ENCODE assay signal across 9 mouse cellular contexts in genomic region chr13:3770170-3771024, GRCm38 (mm10). TPM values are rescaled to one million over a fixed set of nuclear protein-coding genes. Genes with fewer than 3 reads are reported as not detected.
A peak's percentile ranks its signal among the peaks of the same experiment; 100 is the strongest.
DNase-seq lines count a peak whose midpoint lies in the region; ATAC-seq lines count a peak whose summit lies in the region.
"Had no signal": no experiment of that assay in that cellular context is flagged by ENCODE, and none has a peak within 500 bp of the region (broad histone marks: within the 10 kb centered on the region; RNA-seq: fewer than 3 reads in every experiment).

No protein-coding gene starts in this region.

- H3K9me3 ChIP-seq in embryonic facial prominence, embryonic 14.5 days (ENCODE audit: control insufficient read depth, low read length), result no peaks in the 10 kb centered on the region
- no peaks in the 10 kb centered on the region for H3K9me3 ChIP-seq in limb, embryonic 15.5 days
- H3K9me3 ChIP-seq in stomach, embryonic 15.5 days, result no peaks in the 10 kb centered on the region

- no peaks in the 10 kb centered on the region for H3K36me3 ChIP-seq in embryonic facial prominence, embryonic 14.5 days (ENCODE audit: control insufficient read depth, insufficient read depth, low read length)
- no peaks in the 10 kb centered on the region for H3K36me3 ChIP-seq in limb, embryonic 15.5 days
- H3K36me3 ChIP-seq in stomach, embryonic 15.5 days, result no peaks in the 10 kb centered on the region

- no peak overlapping the region for H3K4me2 ChIP-seq in embryonic facial prominence, embryonic 14.5 days (ENCODE audit: low read depth, low read length)
- H3K4me2 ChIP-seq in limb, embryonic 15.5 days, result no peak overlapping the region
- no peak overlapping the region for H3K4me2 ChIP-seq in stomach, embryonic 15.5 days

- H3K9ac ChIP-seq in embryonic facial prominence, embryonic 14.5 days (ENCODE audit: low read depth, low read length), result no peak overlapping the region
- H3K9ac ChIP-seq in limb, embryonic 15.5 days, result no peak overlapping the region
- no peak overlapping the region for H3K9ac ChIP-seq in stomach, embryonic 15.5 days

- DNase-seq in left cerebral cortex, postnatal 10 days (ENCODE audit: extremely low spot score in 1 of 2, low spot score in 2 of 2), result peak; percentile 16 to 73
- DNase-seq in left cerebral cortex, adult 8-10 months (ENCODE audit: low spot score in 2 of 2), result no peak
- DNase-seq in embryonic facial prominence, embryonic 14.5 days (ENCODE audit: low spot score), result peak; percentile 91
- DNase-seq in heart, postnatal 4 days, result peak; percentile 33
- no peak for DNase-seq in embryo, embryonic 11 days

- H3K27ac ChIP-seq in embryonic facial prominence, embryonic 14.5 days (replicated peaks; ENCODE audit: low read depth, low read length), result peak overlapping the region; percentile 79
- H3K27ac ChIP-seq in limb, embryonic 15.5 days, result peak overlapping the region; percentile 74
- H3K27ac ChIP-seq in stomach, embryonic 15.5 days, result peak overlapping the region; percentile 61; the same call in 1 of the 2 replicates

- peaks cover 23% of the 10 kb centered on the region for H3K4me1 ChIP-seq in embryonic facial prominence, embryonic 14.5 days (ENCODE audit: control insufficient read depth, insufficient read depth, low read length)
- peaks cover 32% of the 10 kb centered on the region for H3K4me1 ChIP-seq in limb, embryonic 15.5 days
- 0 out of 2 replicates have a peak, but pooled peaks cover 5% of the 10 kb centered on the region for H3K4me1 ChIP-seq in stomach, embryonic 15.5 days

- no peak overlapping the region for H3K4me3 ChIP-seq in embryonic facial prominence, embryonic 14.5 days (ENCODE audit: low read depth, low read length)
- no peak overlapping the region for H3K4me3 ChIP-seq in limb, embryonic 15.5 days
- no peak overlapping the region for H3K4me3 ChIP-seq in stomach, embryonic 15.5 days (replicated peaks)

- WGBS in embryonic facial prominence, embryonic 14.5 days, result 34% methylated on average over 11 of the region's 11 CpGs
- WGBS in limb, embryonic 15.5 days, result 37% methylated on average over 11 of the region's 11 CpGs
- WGBS in stomach, embryonic 15.5 days, result 49% methylated on average over 11 of the region's 11 CpGs

- no peaks in the 10 kb centered on the region for H3K27me3 ChIP-seq in embryonic facial prominence, embryonic 14.5 days (replicated peaks; ENCODE audit: control insufficient read depth, insufficient read depth, low read length)
- no peaks in the 10 kb centered on the region for H3K27me3 ChIP-seq in limb, embryonic 15.5 days
- no peaks in the 10 kb centered on the region for H3K27me3 ChIP-seq in stomach, embryonic 15.5 days (replicated peaks)

- intact Hi-C loops in left cerebral cortex, postnatal 10 days (cut with DNase I), result no loop called here

- ATAC-seq in embryonic facial prominence, embryonic 14.5 days (ENCODE audit: low read depth), result peak; percentile 87
- peak; percentile 81 for ATAC-seq in limb, embryonic 15.5 days (ENCODE audit: insufficient number of reproducible peaks, low FRiP score, low TSS enrichment, low read depth)
- ATAC-seq in stomach, embryonic 15.5 days (ENCODE audit: insufficient read depth, low FRiP score, low read depth), result peak; percentile 56

RNA-seq across cellular contexts. Expression of gene Calml3, which starts 33.7 kb away (rescaled TPM):
- not detected for total RNA-seq in left cerebral cortex, postnatal 10 days (2021)
- under 1 TPM in 1 of 4 experiments, not detected in 3; 0.35 TPM for total RNA-seq in left cerebral cortex, adult 8-10 months (2022)
- 7.1 and 10.7 TPM in 2 replicates for polyA plus RNA-seq in embryonic facial prominence, embryonic 14.5 days (2014; fragmentation: Nextera tagmentation; extraction: Ambion mirVana)
- total RNA-seq in heart, postnatal 4 days (2021), result not detected
- polyA plus RNA-seq in limb, embryonic 15.5 days (2015; fragmentation: Nextera tagmentation; extraction: Ambion mirVana), result 22.0 and 22.9 TPM in 2 replicates
- polyA plus RNA-seq in stomach, embryonic 15.5 days (2015; fragmentation: Nextera tagmentation; extraction: Ambion mirVana), result 3.8 and 10.9 TPM in 2 replicates
- total RNA-seq: heart, postnatal 36 days had no signal
- polyA plus RNA-seq: neural tube, embryonic 11.5 days had no signal

Comparison
In these comparisons a context has a peak if more than half of its experiments do, and no peak if none do; other contexts are left out.
1. DNase-seq: peak in left cerebral cortex, postnatal 10 days (2 of 2), embryonic facial prominence, embryonic 14.5 days (single experiment) and heart, postnatal 4 days (single experiment); none in left cerebral cortex, adult 8-10 months (0 of 2) and embryo, embryonic 11 days (single experiment).
2. Peak in every context shown above with its lines, with median percentiles within 50 percentile points of each other: ATAC-seq and H3K27ac ChIP-seq.